Mouse (Mus musculus) hindbrain, embryonic 12.5 days (tissue): ENCODE measurements around the gene Sar1b. TPM values are rescaled to one million over a fixed set of nuclear protein-coding genes. Genes with fewer than 3 reads are reported as not detected.

Source experiments
- ATAC-seq: fragments of 200-750 bp; cut with Nextera tagmentation; 2 replicates; pipeline ENCODE4 v1.8.0; 2017; ENCODE audit warnings: moderate TSS enrichment; ENCODE audit not compliant: low FRiP score
- H3K27ac ChIP-seq: fragments of 300-500 bp; sonication (generic); 2 replicates; pipeline ENCODE4 v1.5.1; 2016; ENCODE audit warnings: mild to moderate bottlenecking
- H3K27me3 ChIP-seq: fragments of 300-500 bp; sonication (generic); 2 replicates; pipeline ENCODE4 v1.6.1; 2016; ENCODE audit warnings: mild to moderate bottlenecking
- H3K36me3 ChIP-seq: fragments of 300-500 bp; sonication (generic); 2 replicates; pipeline ENCODE4 v1.6.1; 2016; ENCODE audit warnings: mild to moderate bottlenecking
- H3K4me1 ChIP-seq: fragments of 300-500 bp; sonication (generic); 2 replicates; pipeline ENCODE4 v1.6.1; 2016
- H3K4me2 ChIP-seq: fragments of 300-500 bp; sonication (generic); replicated peaks from 2 replicates; pipeline ENCODE4 v1.6.1; 2016; ENCODE audit warnings: mild to moderate bottlenecking
- H3K4me3 ChIP-seq: fragments of 300-500 bp; sonication (generic); 2 replicates; pipeline ENCODE4 v1.5.1; 2016; ENCODE audit warnings: mild to moderate bottlenecking
- H3K9ac ChIP-seq: fragments of 300-500 bp; sonication (generic); 2 replicates; pipeline ENCODE4 v1.6.1; 2016; ENCODE audit warnings: mild to moderate bottlenecking, moderate library complexity
- H3K9me3 ChIP-seq: fragments of 300-500 bp; sonication (generic); replicated peaks from 2 replicates; pipeline ENCODE4 v1.6.1; 2016; ENCODE audit warnings: mild to moderate bottlenecking
- WGBS: fragments of 180-500 bp; shearing (Covaris S2); methylation state at CpG from one replicate; pipeline ENCODE4 v1.1.7; 2016; 5-methylcytosine and 5-hydroxymethylcytosine counted together
- polyA plus RNA-seq: library from polyadenylated mRNA; unstranded; fragments of >200 nt; fragmentation: Nextera tagmentation; extraction: Ambion mirVana; gene quantifications from 2 replicates; pipeline ENCODE4 v1.2.1, GENCODE M21; 2016

The Sar1b gene
- polyA plus RNA-seq, 1 experiment from 2014 or later, result 126 TPM

GRCm38 (mm10) chr11:51837164-51838153 is 74.0 kb downstream of the Sar1b start:
- Histone ChIP-seq H3K27ac (no peak overlapping the region), H3K27me3 (no peaks in the 10 kb centered on the region), H3K9me3 (no peaks in the 10 kb centered on the region), H3K4me2 (no peak overlapping the region), H3K4me1 (peaks cover 7% of the 10 kb centered on the region), H3K36me3 (no peaks in the 10 kb centered on the region), H3K4me3 (no peak overlapping the region), H3K9ac (no peak overlapping the region)
- ATAC-seq, result no peak
- WGBS, result 72% methylated on average over 8 of the region's 8 CpGs

GRCm38 (mm10) chr11:51839106-51839505 is 75.6 kb downstream of the Sar1b start:
- H3K27me3 ChIP-seq, result no peaks in the 10 kb centered on the region
- H3K4me2 ChIP-seq, result no peak overlapping the region
- H3K9ac ChIP-seq, result no peak overlapping the region
- ATAC-seq, result no peak
- no peaks in the 10 kb centered on the region for H3K36me3 ChIP-seq
- 65% methylated on average over 2 of the region's 2 CpGs for WGBS
- no peak overlapping the region for H3K4me3 ChIP-seq
- peaks cover 4% of the 10 kb centered on the region; the same call in 1 of the 2 replicates for H3K4me1 ChIP-seq
- no peaks in the 10 kb centered on the region for H3K9me3 ChIP-seq
- no peak overlapping the region for H3K27ac ChIP-seq

DNA sequence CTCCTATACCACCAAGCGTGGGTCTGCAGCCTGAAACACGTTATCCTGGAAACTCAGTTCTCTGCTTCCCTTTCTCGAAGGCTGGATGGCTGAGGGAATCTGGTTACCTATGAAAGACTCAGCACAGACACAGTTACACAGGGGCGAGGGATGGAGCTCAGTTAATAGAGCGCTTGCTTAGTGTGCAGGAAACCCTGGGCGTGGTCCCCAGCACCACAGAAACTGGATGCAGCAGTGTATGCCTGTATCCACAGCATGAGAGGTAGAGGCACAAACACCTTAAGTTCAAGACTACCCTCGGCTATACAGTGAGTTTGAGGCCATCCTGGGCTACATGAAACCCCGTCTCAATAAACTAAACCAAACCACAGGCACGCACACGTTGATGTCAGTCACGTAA is 76.5 kb downstream of the Sar1b start:
- no peak for ATAC-seq
- H3K27ac ChIP-seq, result no peak overlapping the region
- H3K4me1 ChIP-seq, result peaks cover 7% of the 10 kb centered on the region; the same call in 1 of the 2 replicates
- H3K27me3 ChIP-seq, result no peaks in the 10 kb centered on the region
- no peak overlapping the region for H3K4me2 ChIP-seq
- H3K36me3 ChIP-seq, result no peaks in the 10 kb centered on the region
- no peak overlapping the region for H3K4me3 ChIP-seq
- WGBS, result 88% methylated on average over 11 of the region's 11 CpGs
- H3K9ac ChIP-seq, result no peak overlapping the region
- no peaks in the 10 kb centered on the region for H3K9me3 ChIP-seq

- Histone ChIP-seq H3K4me2 (no peak overlapping the region), H3K9me3 (no peaks in the 10 kb centered on the region), H3K36me3 (no peaks in the 10 kb centered on the region), H3K4me3 (no peak overlapping the region), H3K9ac (no peak overlapping the region), H3K27me3 (no peaks in the 10 kb centered on the region), H3K4me1 (peaks cover 7% of the 10 kb centered on the region; the same call in 1 of the 2 replicates), H3K27ac (no peak overlapping the region)
- WGBS, result 90% methylated on average over 9 of the region's 9 CpGs
- ATAC-seq, result no peak
These were observed 77.2 kb downstream of the Sar1b start for GRCm38 (mm10) chr11:51840657-51841056.

- Histone ChIP-seq H3K27ac (no peak overlapping the region), H3K9me3 (no peaks in the 10 kb centered on the region), H3K27me3 (no peaks in the 10 kb centered on the region), H3K36me3 (no peaks in the 10 kb centered on the region), H3K4me3 (no peak overlapping the region), H3K9ac (no peak overlapping the region), H3K4me2 (no peak overlapping the region), H3K4me1 (peaks cover 7% of the 10 kb centered on the region; the same call in 1 of the 2 replicates)
- no peak for ATAC-seq
- 78% methylated on average over 9 of the region's 9 CpGs for WGBS
These were observed 77.7 kb downstream of the Sar1b start for GRCm38 (mm10) chr11:51841149-51841548.

Other genes starting within 250 kb of the Sar1b start
- 14.0 and 16.0 TPM in 2 replicates for gene Phykpl, start 178.9 kb upstream of the Sar1b start, polyA plus RNA-seq
- gene Hnrnpab, start 156.8 kb upstream of the Sar1b start, polyA plus RNA-seq, result 723 and 728 TPM in 2 replicates
- gene Nhp2, start 144.0 kb upstream of the Sar1b start, polyA plus RNA-seq, result 101 and 103 TPM in 2 replicates
- gene Rmnd5b, start 127.8 kb upstream of the Sar1b start, polyA plus RNA-seq, result 50.9 and 53.9 TPM in 2 replicates
- gene N4bp3, start 112.8 kb upstream of the Sar1b start, polyA plus RNA-seq, result 12.4 and 14.9 TPM in 2 replicates
- 0.87 and 0.98 TPM in 2 replicates for gene D930048N14Rik, start 112.7 kb upstream of the Sar1b start, polyA plus RNA-seq
- 105 and 109 TPM in 2 replicates for gene 0610009B22Rik, start 74.8 kb upstream of the Sar1b start, polyA plus RNA-seq
- gene Sec24a, start 53 bp upstream of the Sar1b start, polyA plus RNA-seq, result 16.4 and 18.1 TPM in 2 replicates
- 0.83 and 1.0 TPM in 2 replicates for gene Jade2, start 94.0 kb downstream of the Sar1b start, polyA plus RNA-seq
- 106 and 107 TPM in 2 replicates for gene Cdkn2aipnl, start 204.0 kb downstream of the Sar1b start, polyA plus RNA-seq
- 228 and 245 TPM in 2 replicates for gene Ube2b, start 237.1 kb downstream of the Sar1b start, polyA plus RNA-seq
- gene Cdkl3, start 240.5 kb downstream of the Sar1b start, polyA plus RNA-seq, result 17.4 and 17.5 TPM in 2 replicates